Mouse (Mus musculus): Measurements from ENCODE around the gene Chd1. TPM values are rescaled to one million over a fixed set of nuclear protein-coding genes. Genes with fewer than 3 reads are reported as not detected.
A peak's percentile ranks its signal among the peaks of the same experiment; 100 is the strongest.
"Not testable (repeated sequence)": the region's sequence is repeated elsewhere in the genome, so short reads cannot be mapped to it uniquely, and the experiment has no call there.

The Chd1 gene
- polyA plus RNA-seq, 1 experiment, result 4.6 TPM

DNA sequence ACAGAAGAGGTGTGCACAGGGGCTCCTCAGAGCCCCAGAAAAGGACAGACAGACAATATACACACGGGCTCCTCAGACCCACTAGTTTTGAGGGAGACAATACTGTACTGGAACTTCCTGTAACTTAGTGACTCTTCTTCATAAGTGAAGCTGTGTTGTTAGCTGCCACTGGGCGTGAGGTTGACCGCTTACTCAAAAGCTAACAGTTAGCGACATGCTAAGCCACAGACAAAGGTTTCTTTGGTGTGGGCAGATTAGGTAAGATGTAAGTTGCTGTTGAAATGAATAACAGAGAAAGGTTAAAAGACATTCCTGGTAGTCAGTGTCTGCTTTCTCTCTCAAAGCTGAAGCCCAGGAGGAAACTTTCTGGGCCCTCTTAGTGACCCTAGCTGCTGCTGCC is 9.7 kb downstream of the Chd1 start:
- Histone ChIP-seq H3K4me1 (ENCODE audit: control insufficient read depth, insufficient read depth, low read length) (no peaks in the 10 kb centered on the region), H3K36me3 (ENCODE audit: control insufficient read depth, insufficient read depth, low read length) (peaks cover 1% of the 10 kb centered on the region; the same call in 1 of the 2 replicates), H3K27me3 (ENCODE audit: control insufficient read depth, insufficient read depth, low read length) (no peaks in the 10 kb centered on the region), H3K27ac (ENCODE audit: control insufficient read depth, insufficient read depth, low read depth, low read length) (no peak overlapping the region), H3K4me3 (ENCODE audit: control insufficient read depth, low read depth, low read length) (no peak overlapping the region)
- TF ChIP-seq POLR2A (IDR thresholded peaks at IDR 0.05; ENCODE audit: control insufficient read depth, low read depth, low read length) (no peak), CTCF (IDR thresholded peaks at IDR 0.05; ENCODE audit: control insufficient read depth, insufficient read depth, insufficient replicate concordance, low read depth, low read length) (no peak)

DNA sequence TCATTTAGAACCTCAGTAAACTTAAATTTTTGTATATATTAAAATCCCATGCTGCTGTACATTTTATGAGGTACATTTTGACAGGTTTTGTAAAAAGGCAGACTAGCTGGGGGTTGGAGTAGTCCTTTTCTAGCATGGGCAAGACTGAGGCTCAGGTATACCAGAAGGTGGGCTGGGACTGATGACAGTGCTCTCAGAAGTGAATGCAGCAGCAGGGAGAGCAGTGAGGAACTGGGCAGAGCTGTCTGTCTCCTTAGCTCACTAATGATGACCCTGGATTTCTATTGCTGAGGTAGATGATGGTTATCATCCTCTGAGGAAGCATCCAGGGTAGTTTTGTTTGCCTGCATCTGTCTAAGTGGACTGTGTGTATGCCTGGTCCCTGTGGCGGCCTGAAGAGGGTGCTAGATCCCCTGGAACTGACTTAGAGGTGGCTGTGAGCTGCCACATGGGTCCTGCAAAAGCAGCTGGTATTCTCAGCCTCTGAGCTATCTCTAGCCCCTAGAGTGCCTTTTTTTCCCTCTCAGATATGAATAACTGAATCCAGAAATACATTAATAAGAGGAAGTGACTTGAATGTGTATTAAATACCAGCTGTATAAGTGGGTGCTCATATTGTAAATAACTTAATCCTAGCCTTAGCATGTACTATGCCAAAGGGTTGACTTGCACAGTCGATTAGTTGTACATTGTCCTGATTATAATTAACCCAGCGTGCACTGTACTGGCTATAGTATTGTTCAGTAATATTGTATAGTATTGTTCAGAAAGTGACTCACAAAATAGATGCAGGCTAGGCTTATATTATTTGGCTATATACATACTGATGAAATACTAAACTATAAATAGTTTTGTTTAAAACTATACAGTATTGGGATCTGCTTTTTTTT is 10.5 kb downstream of the Chd1 start:
- no peak overlapping the region for H3K4me3 ChIP-seq (ENCODE audit: control insufficient read depth, low read depth, low read length)
- H3K27me3 ChIP-seq (ENCODE audit: control insufficient read depth, insufficient read depth, low read length), result no peaks in the 10 kb centered on the region
- H3K27ac ChIP-seq (ENCODE audit: control insufficient read depth, insufficient read depth, low read depth, low read length), result no peak overlapping the region
- no peak for TF ChIP-seq POLR2A (IDR thresholded peaks at IDR 0.05; ENCODE audit: control insufficient read depth, low read depth, low read length)
- peak; percentile 31; the same call in 1 of the 2 replicates for TF ChIP-seq CTCF (IDR thresholded peaks at IDR 0.05; ENCODE audit: control insufficient read depth, insufficient read depth, insufficient replicate concordance, low read depth, low read length)
- H3K36me3 ChIP-seq (ENCODE audit: control insufficient read depth, insufficient read depth, low read length), result peaks cover 1% of the 10 kb centered on the region; the same call in 1 of the 2 replicates
- H3K4me1 ChIP-seq (ENCODE audit: control insufficient read depth, insufficient read depth, low read length), result no peaks in the 10 kb centered on the region

GRCm38 (mm10) chr17:15715940-15716339 is 11.2 kb downstream of the Chd1 start:
- no peak overlapping the region for H3K27ac ChIP-seq (ENCODE audit: control insufficient read depth, insufficient read depth, low read depth, low read length)
- H3K36me3 ChIP-seq (ENCODE audit: control insufficient read depth, insufficient read depth, low read length), result peaks cover 1% of the 10 kb centered on the region; the same call in 1 of the 2 replicates
- H3K4me1 ChIP-seq (ENCODE audit: control insufficient read depth, insufficient read depth, low read length), result no peaks in the 10 kb centered on the region
- TF ChIP-seq POLR2A (IDR thresholded peaks at IDR 0.05; ENCODE audit: control insufficient read depth, low read depth, low read length) (no peak), CTCF (IDR thresholded peaks at IDR 0.05; ENCODE audit: control insufficient read depth, insufficient read depth, insufficient replicate concordance, low read depth, low read length) (no peak)
- H3K4me3 ChIP-seq (ENCODE audit: control insufficient read depth, low read depth, low read length), result no peak overlapping the region
- H3K27me3 ChIP-seq (ENCODE audit: control insufficient read depth, insufficient read depth, low read length), result no peaks in the 10 kb centered on the region

- H3K36me3 ChIP-seq (ENCODE audit: control insufficient read depth, insufficient read depth, low read length), result no peaks in the 10 kb centered on the region
- TF ChIP-seq CTCF (IDR thresholded peaks at IDR 0.05; ENCODE audit: control insufficient read depth, insufficient read depth, insufficient replicate concordance, low read depth, low read length) (no peak), POLR2A (IDR thresholded peaks at IDR 0.05; ENCODE audit: control insufficient read depth, low read depth, low read length) (no peak)
Measured at GRCm38 (mm10) chr17:15720841-15721240, 16.1 kb downstream of the Chd1 start.

DNA sequence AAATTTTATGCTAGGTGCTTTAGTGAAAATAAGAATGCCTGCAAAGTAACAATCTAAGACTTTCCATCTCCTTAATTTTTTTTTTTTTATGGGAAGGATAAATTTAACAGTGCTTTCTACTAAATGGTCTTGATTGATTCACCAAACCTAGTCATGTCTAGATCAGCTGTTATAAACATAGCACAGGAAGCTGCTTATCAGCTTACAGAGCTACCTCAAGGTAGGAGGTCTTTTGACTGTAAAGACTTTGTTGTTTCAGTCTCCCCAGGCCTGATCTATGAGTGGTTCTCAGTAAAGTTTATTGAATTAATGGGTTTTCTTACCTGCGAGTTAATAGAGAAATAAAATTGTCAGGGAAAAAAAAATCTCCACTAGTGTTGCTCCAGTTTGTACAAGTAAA is 18.5 kb downstream of the Chd1 start:
- H3K27me3 ChIP-seq (ENCODE audit: control insufficient read depth, insufficient read depth, low read length), result no peaks in the 10 kb centered on the region
- H3K36me3 ChIP-seq (ENCODE audit: control insufficient read depth, insufficient read depth, low read length), result peaks cover 1% of the 10 kb centered on the region; the same call in 1 of the 2 replicates
- H3K27ac ChIP-seq (ENCODE audit: control insufficient read depth, insufficient read depth, low read depth, low read length), result no peak overlapping the region
- H3K4me1 ChIP-seq (ENCODE audit: control insufficient read depth, insufficient read depth, low read length), result no peaks in the 10 kb centered on the region
- no peak overlapping the region for H3K4me3 ChIP-seq (ENCODE audit: control insufficient read depth, low read depth, low read length)
- no peak for TF ChIP-seq POLR2A (IDR thresholded peaks at IDR 0.05; ENCODE audit: control insufficient read depth, low read depth, low read length)
- no peak for TF ChIP-seq CTCF (IDR thresholded peaks at IDR 0.05; ENCODE audit: control insufficient read depth, insufficient read depth, insufficient replicate concordance, low read depth, low read length)

More at GRCm38 (mm10) chr17:15720841-15721240, 16.1 kb downstream of the Chd1 start:
- no peak overlapping the region for H3K27ac ChIP-seq (ENCODE audit: control insufficient read depth, insufficient read depth, low read depth, low read length)
- H3K4me1 ChIP-seq (ENCODE audit: control insufficient read depth, insufficient read depth, low read length), result no peaks in the 10 kb centered on the region
- no peaks in the 10 kb centered on the region for H3K27me3 ChIP-seq (ENCODE audit: control insufficient read depth, insufficient read depth, low read length)
- H3K4me3 ChIP-seq (ENCODE audit: control insufficient read depth, low read depth, low read length), result no peak overlapping the region

DNA sequence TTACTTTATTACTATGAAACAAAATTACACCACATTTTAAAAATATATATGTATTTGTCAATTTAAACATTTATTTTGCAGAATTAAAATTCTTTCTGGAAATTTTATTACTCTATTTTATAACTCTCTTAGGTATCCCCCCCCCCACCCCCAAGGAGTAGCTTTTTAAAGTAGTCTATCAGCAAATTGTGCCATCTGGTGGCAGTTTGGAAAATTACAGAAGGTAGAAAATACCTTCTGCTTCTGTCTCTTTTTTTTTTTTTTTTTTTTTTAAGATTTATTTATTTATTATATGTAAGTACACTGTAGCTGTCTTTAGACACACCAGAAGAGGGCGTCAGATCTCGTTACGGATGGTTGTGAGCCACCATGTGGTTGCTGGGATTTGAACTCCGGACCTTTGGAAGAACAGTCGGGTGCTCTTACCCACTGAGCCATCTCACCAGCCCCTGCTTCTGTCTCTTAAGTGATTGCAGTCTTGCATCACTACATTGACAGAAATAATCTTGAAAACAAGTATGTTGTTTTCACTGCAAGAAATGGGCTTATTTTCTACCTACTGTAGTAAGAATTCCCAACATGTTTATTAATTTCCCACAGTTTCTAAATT is 19.2 kb downstream of the Chd1 start:
- H3K27ac ChIP-seq (ENCODE audit: control insufficient read depth, insufficient read depth, low read depth, low read length); H3K27me3 ChIP-seq (ENCODE audit: control insufficient read depth, insufficient read depth, low read length); H3K4me1 ChIP-seq (ENCODE audit: control insufficient read depth, insufficient read depth, low read length); H3K36me3 ChIP-seq (ENCODE audit: control insufficient read depth, insufficient read depth, low read length); H3K4me3 ChIP-seq (ENCODE audit: control insufficient read depth, low read depth, low read length): not testable (repeated sequence)

- H3K4me3 ChIP-seq (ENCODE audit: control insufficient read depth, low read depth, low read length), result no peak overlapping the region
- H3K36me3 ChIP-seq (ENCODE audit: control insufficient read depth, insufficient read depth, low read length), result peaks cover 3% of the 10 kb centered on the region
- H3K4me1 ChIP-seq (ENCODE audit: control insufficient read depth, insufficient read depth, low read length), result no peaks in the 10 kb centered on the region
- no peaks in the 10 kb centered on the region for H3K27me3 ChIP-seq (ENCODE audit: control insufficient read depth, insufficient read depth, low read length)
- no peak for TF ChIP-seq CTCF (IDR thresholded peaks at IDR 0.05; ENCODE audit: control insufficient read depth, insufficient read depth, insufficient replicate concordance, low read depth, low read length)
- no peak for TF ChIP-seq POLR2A (IDR thresholded peaks at IDR 0.05; ENCODE audit: control insufficient read depth, low read depth, low read length)
- H3K27ac ChIP-seq (ENCODE audit: control insufficient read depth, insufficient read depth, low read depth, low read length), result no peak overlapping the region
Measured at GRCm38 (mm10) chr17:15731706-15732105, 26.9 kb downstream of the Chd1 start.

Data from testis, adult 2 months (tissue).